Mouse (Mus musculus) embryonic facial prominence, embryonic 12.5 days (tissue): ENCODE data around the gene Uqcr11. TPM values are rescaled to one million over a fixed set of nuclear protein-coding genes. Genes with fewer than 3 reads are reported as not detected.

Experiments used
- ATAC-seq: fragments of 200-750 bp; cut with Nextera tagmentation; 2 replicates; pipeline ENCODE4 v1.8.0; 2017; ENCODE audit not compliant: insufficient number of reproducible peaks, insufficient read depth, low FRiP score, low TSS enrichment
- H3K27ac ChIP-seq: fragments of 300-500 bp; sonication (generic); 2 replicates; pipeline ENCODE4 v1.5.1; 2016; ENCODE audit warnings: mild to moderate bottlenecking
- H3K27me3 ChIP-seq: fragments of 300-500 bp; sonication (generic); 2 replicates; pipeline ENCODE4 v1.6.1; 2016; ENCODE audit warnings: mild to moderate bottlenecking, moderate library complexity
- H3K36me3 ChIP-seq: fragments of 300-500 bp; sonication (generic); 2 replicates; pipeline ENCODE4 v1.6.1; 2016; ENCODE audit warnings: mild to moderate bottlenecking
- H3K4me1 ChIP-seq: fragments of 300-500 bp; sonication (generic); 2 replicates; pipeline ENCODE4 v1.6.1; 2016
- H3K4me2 ChIP-seq: fragments of 300-500 bp; sonication (generic); replicated peaks from 2 replicates; pipeline ENCODE4 v1.6.1; 2016; ENCODE audit warnings: mild to moderate bottlenecking, moderate library complexity
- H3K4me3 ChIP-seq: fragments of 300-500 bp; sonication (generic); 2 replicates; pipeline ENCODE4 v1.5.1; 2016; ENCODE audit warnings: mild to moderate bottlenecking
- H3K9ac ChIP-seq: fragments of 300-500 bp; sonication (generic); 2 replicates; pipeline ENCODE4 v1.6.1; 2016; ENCODE audit warnings: mild to moderate bottlenecking, moderate library complexity
- H3K9me3 ChIP-seq: fragments of 300-500 bp; sonication (generic); 2 replicates; pipeline ENCODE4 v1.6.1; 2016; ENCODE audit warnings: mild to moderate bottlenecking, moderate library complexity
- WGBS: fragments of 180-500 bp; shearing (Covaris S2); methylation state at CpG from one replicate; pipeline ENCODE4 v1.1.7; 2016; 5-methylcytosine and 5-hydroxymethylcytosine counted together
- polyA plus RNA-seq: library from polyadenylated mRNA; unstranded; fragments of >200 nt; fragmentation: Nextera tagmentation; extraction: Ambion mirVana; gene quantifications from 2 replicates; pipeline ENCODE4 v1.2.1, GENCODE M21; 2016

Uqcr11 gene
- polyA plus RNA-seq, 1 experiment from 2014 or later: 403 TPM

GRCm38 (mm10) chr10:80396822-80397523 is 9.7 kb downstream of the Uqcr11 start:
- peak overlapping the region; percentile 60 for H3K9ac ChIP-seq
- H3K27me3 ChIP-seq: no peaks in the 10 kb centered on the region
- H3K4me2 ChIP-seq: peak overlapping the region; percentile 89
- no peak for ATAC-seq
- H3K9me3 ChIP-seq: no peaks in the 10 kb centered on the region
- H3K4me3 ChIP-seq: peak overlapping the region; percentile 73
- 90% methylated on average over 11 of the region's 11 CpGs for WGBS
- peaks cover 21% of the 10 kb centered on the region for H3K4me1 ChIP-seq
- peak overlapping the region; percentile 100; the same call in 1 of the 2 replicates for H3K27ac ChIP-seq
- H3K36me3 ChIP-seq: peaks cover 59% of the 10 kb centered on the region

- Histone ChIP-seq H3K9me3 (no peaks in the 10 kb centered on the region), H3K4me1 (peaks cover 15% of the 10 kb centered on the region), H3K36me3 (peaks cover 66% of the 10 kb centered on the region), H3K4me3 (no peak overlapping the region), H3K27ac (no peak overlapping the region), H3K4me2 (no peak overlapping the region), H3K9ac (no peak overlapping the region), H3K27me3 (no peaks in the 10 kb centered on the region)
- 96% methylated on average over 35 of the region's 35 CpGs for WGBS
- ATAC-seq: no peak
Measured at GRCm38 (mm10) chr10:80395025-80395627, 11.5 kb downstream of the Uqcr11 start.

- no peak for ATAC-seq
- no peaks in the 10 kb centered on the region for H3K27me3 ChIP-seq
- H3K27ac ChIP-seq: no peak overlapping the region
- peaks cover 18% of the 10 kb centered on the region for H3K4me1 ChIP-seq
- no peak overlapping the region for H3K4me3 ChIP-seq
- 93% methylated on average over 5 of the region's 5 CpGs for WGBS
- H3K9me3 ChIP-seq: no peaks in the 10 kb centered on the region
- no peak overlapping the region for H3K9ac ChIP-seq
- no peak overlapping the region for H3K4me2 ChIP-seq
- H3K36me3 ChIP-seq: peaks cover 72% of the 10 kb centered on the region
Measured at GRCm38 (mm10) chr10:80392687-80393086, 13.9 kb downstream of the Uqcr11 start.

- H3K27ac ChIP-seq: no peak overlapping the region
- H3K9ac ChIP-seq: no peak overlapping the region
- no peak for ATAC-seq
- WGBS: 88% methylated on average over 9 of the region's 9 CpGs
- no peaks in the 10 kb centered on the region for H3K27me3 ChIP-seq
- H3K4me1 ChIP-seq: peaks cover 8% of the 10 kb centered on the region; the same call in 1 of the 2 replicates
- H3K9me3 ChIP-seq: no peaks in the 10 kb centered on the region
- no peak overlapping the region for H3K4me3 ChIP-seq
- H3K36me3 ChIP-seq: peaks cover 59% of the 10 kb centered on the region
- no peak overlapping the region for H3K4me2 ChIP-seq
Measured at GRCm38 (mm10) chr10:80390697-80391096, 15.9 kb downstream of the Uqcr11 start.

GRCm38 (mm10) chr10:80389185-80389708 is 17.4 kb downstream of the Uqcr11 start:
- H3K27me3 ChIP-seq: no peaks in the 10 kb centered on the region
- ATAC-seq: no peak
- no peak overlapping the region for H3K27ac ChIP-seq
- H3K4me1 ChIP-seq: peaks cover 22% of the 10 kb centered on the region
- H3K9ac ChIP-seq: no peak overlapping the region
- 82% methylated on average over 4 of the region's 4 CpGs for WGBS
- H3K4me3 ChIP-seq: no peak overlapping the region
- no peak overlapping the region for H3K4me2 ChIP-seq
- peaks cover 55% of the 10 kb centered on the region for H3K36me3 ChIP-seq
- H3K9me3 ChIP-seq: no peaks in the 10 kb centered on the region

GRCm38 (mm10) chr10:80388731-80389130 is 17.9 kb downstream of the Uqcr11 start:
- Histone ChIP-seq H3K9me3 (no peaks in the 10 kb centered on the region), H3K27ac (no peak overlapping the region), H3K4me1 (peaks cover 27% of the 10 kb centered on the region), H3K27me3 (no peaks in the 10 kb centered on the region), H3K4me3 (no peak overlapping the region), H3K4me2 (peak overlapping the region; percentile 71; the same call in 1 of the 2 replicates), H3K36me3 (peaks cover 54% of the 10 kb centered on the region), H3K9ac (no peak overlapping the region)
- no peak for ATAC-seq
- 18% methylated on average over 2 of the region's 2 CpGs for WGBS

GRCm38 (mm10) chr10:80387522-80387959 is 19.1 kb downstream of the Uqcr11 start, which contains the start of gene Mex3d:
Mex3d (minus strand) TSS chr10:80387659.
- 2% methylated on average over 26 of the region's 61 CpGs for WGBS
- peak within 1 kb of the TSS; percentile 81 for H3K4me2 ChIP-seq
- peaks cover 38% of the 10 kb centered on the region for H3K4me1 ChIP-seq
- H3K9me3 ChIP-seq: no peaks in the 10 kb centered on the region
- H3K27me3 ChIP-seq: no peaks in the 10 kb centered on the region
- peak within 1 kb of the TSS; percentile 98 for H3K4me3 ChIP-seq
- peak within 1 kb of the TSS; percentile 89 for H3K27ac ChIP-seq
- H3K9ac ChIP-seq: peak within 1 kb of the TSS; percentile 90
- H3K36me3 ChIP-seq: peaks cover 53% of the 10 kb centered on the region
- ATAC-seq: 0 out of 2 replicates have a peak, but pooled peaks have one; percentile 6

GRCm38 (mm10) chr10:80386735-80387471 is 19.7 kb downstream of the Uqcr11 start:
- Histone ChIP-seq H3K36me3 (peaks cover 53% of the 10 kb centered on the region), H3K9ac (peak overlapping the region; percentile 90), H3K9me3 (no peaks in the 10 kb centered on the region), H3K4me2 (peak overlapping the region; percentile 81), H3K4me1 (peaks cover 38% of the 10 kb centered on the region), H3K27me3 (no peaks in the 10 kb centered on the region), H3K4me3 (peak overlapping the region; percentile 98), H3K27ac (peak overlapping the region; percentile 89)
- no peak for ATAC-seq
- WGBS: under 1% methylated on average over 84 of the region's 94 CpGs

- Histone ChIP-seq H3K4me1 (peaks cover 38% of the 10 kb centered on the region), H3K4me2 (peak overlapping the region; percentile 81), H3K9me3 (no peaks in the 10 kb centered on the region), H3K27ac (peak overlapping the region; percentile 89), H3K27me3 (no peaks in the 10 kb centered on the region), H3K9ac (peak overlapping the region; percentile 90), H3K4me3 (peak overlapping the region; percentile 98), H3K36me3 (peaks cover 53% of the 10 kb centered on the region)
- WGBS: under 1% methylated on average over 34 of the region's 34 CpGs
- peak; percentile 52 for ATAC-seq
Measured at GRCm38 (mm10) chr10:80385811-80386734, 20.6 kb downstream of the Uqcr11 start.

- WGBS: 8% methylated on average over 7 of the region's 7 CpGs
- H3K9ac ChIP-seq: peak overlapping the region; percentile 90
- peak overlapping the region; percentile 98 for H3K4me3 ChIP-seq
- H3K4me1 ChIP-seq: peaks cover 38% of the 10 kb centered on the region
- peak overlapping the region; percentile 81 for H3K4me2 ChIP-seq
- H3K9me3 ChIP-seq: no peaks in the 10 kb centered on the region
- peaks cover 53% of the 10 kb centered on the region for H3K36me3 ChIP-seq
- peak overlapping the region; percentile 89 for H3K27ac ChIP-seq
- ATAC-seq: no peak
- no peaks in the 10 kb centered on the region for H3K27me3 ChIP-seq
Measured at GRCm38 (mm10) chr10:80385310-80385709, 21.3 kb downstream of the Uqcr11 start.
